Mouse (Mus musculus) lung, adult 2 months (tissue): ENCODE results near the gene Folr1.

Source experiments
- CTCF ChIP-seq: fragments of 200-500 bp; IDR thresholded peaks from 2 replicates; pipeline ENCODE4 v1.5.1; 2011; ENCODE audit warnings: mild to moderate bottlenecking, low read length, control low read depth; ENCODE audit not compliant: insufficient read depth
- POLR2A ChIP-seq: fragments of 200-500 bp; IDR thresholded peaks from 2 replicates; pipeline ENCODE4 v1.6.1; 2011; ENCODE audit warnings: low read depth, mild to moderate bottlenecking, control low read depth, low read length, borderline replicate concordance; ENCODE audit errors: extremely low read depth

- TF ChIP-seq POLR2A (no peak), CTCF (no peak)
Observed at GRCm38 (mm10) chr7:101880855-101881254, 10.3 kb upstream of the Folr1 start.
